ENCODE assay signal across 9 mouse cellular contexts in genomic region chr3:22745026-22745425, GRCm38 (mm10).
A peak's percentile ranks its signal among the peaks of the same experiment; 100 is the strongest.
DNase-seq lines count a peak whose midpoint lies in the region; ATAC-seq and TF ChIP-seq lines count a peak whose summit lies in the region.
"Had no signal": no experiment of that assay in that cellular context is flagged by ENCODE, and none has a peak within 500 bp of the region (broad histone marks: within the 10 kb centered on the region; RNA-seq: fewer than 3 reads in every experiment).

No protein-coding gene starts in this region.

- H3K36me3 ChIP-seq in midbrain, embryonic 14.5 days (ENCODE audit: control insufficient read depth, insufficient read depth, low read length), result no peaks in the 10 kb centered on the region
- H3K36me3 ChIP-seq in midbrain, embryonic 11.5 days (ENCODE audit: control insufficient read depth, insufficient read depth, low read length), result no peaks in the 10 kb centered on the region

- H3K4me3 ChIP-seq in gastrocnemius, adult 2 months, result no peak overlapping the region
- no peak overlapping the region for H3K4me3 ChIP-seq in midbrain, embryonic 14.5 days (replicated peaks; ENCODE audit: low read depth, low read length)
- no peak overlapping the region for H3K4me3 ChIP-seq in midbrain, embryonic 11.5 days (ENCODE audit: low read depth, low read length)

- intact Hi-C loops in gastrocnemius, adult 2 months (cut with DNase I), result no loop called here

- ATAC-seq in midbrain, embryonic 14.5 days (ENCODE audit: low FRiP score, low TSS enrichment), result peak; percentile 50
- ATAC-seq in midbrain, embryonic 11.5 days (ENCODE audit: low FRiP score), result no peak

- H3K9me3 ChIP-seq in midbrain, embryonic 14.5 days (ENCODE audit: control insufficient read depth, low read length), result no peaks in the 10 kb centered on the region
- no peaks in the 10 kb centered on the region for H3K9me3 ChIP-seq in midbrain, embryonic 11.5 days (ENCODE audit: control insufficient read depth, low read length)

- H3K4me2 ChIP-seq in midbrain, embryonic 14.5 days (ENCODE audit: low read length), result no peak overlapping the region
- H3K4me2 ChIP-seq in midbrain, embryonic 11.5 days, result no peak overlapping the region

- peak; percentile 41 for TF ChIP-seq CTCF in gastrocnemius, adult 2 months (IDR thresholded peaks at IDR 0.05)

- H3K27me3 ChIP-seq in midbrain, embryonic 14.5 days (ENCODE audit: control insufficient read depth, insufficient read depth, low read length), result no peaks in the 10 kb centered on the region
- no peaks in the 10 kb centered on the region for H3K27me3 ChIP-seq in midbrain, embryonic 11.5 days (ENCODE audit: control insufficient read depth, insufficient read depth, low read length)

- no peak overlapping the region for H3K27ac ChIP-seq in gastrocnemius, adult 2 months
- no peak overlapping the region for H3K27ac ChIP-seq in midbrain, embryonic 14.5 days (replicated peaks; ENCODE audit: low read depth, low read length)
- H3K27ac ChIP-seq in midbrain, embryonic 11.5 days (ENCODE audit: low read depth, low read length), result no peak overlapping the region

- H3K9ac ChIP-seq in midbrain, embryonic 14.5 days (replicated peaks; ENCODE audit: low read length), result no peak overlapping the region
- H3K9ac ChIP-seq in midbrain, embryonic 11.5 days (ENCODE audit: low read length), result no peak overlapping the region

- no peaks in the 10 kb centered on the region for H3K4me1 ChIP-seq in midbrain, embryonic 14.5 days (ENCODE audit: control insufficient read depth, insufficient read depth, low read length)
- H3K4me1 ChIP-seq in midbrain, embryonic 11.5 days (ENCODE audit: control insufficient read depth, insufficient read depth, low read length), result no peaks in the 10 kb centered on the region

- no peak for DNase-seq in gastrocnemius, adult 2 months
- DNase-seq in gastrocnemius, postnatal 10 days, result no peak
- DNase-seq in midbrain, embryonic 14.5 days, result peak; percentile 78
- DNase-seq in midbrain, embryonic 11.5 days (ENCODE audit: low spot score, missing footprints), result no peak
- DNase-seq in cerebellum, postnatal 14 days, result peak; percentile 8 to 44
- DNase-seq in adrenal gland, postnatal 14 days, result no peak
- DNase-seq in MN1 (ENCODE audit: low spot score), result no peak
- no peak for DNase-seq in urinary bladder, adult 2 months (ENCODE audit: low spot score)
- DNase-seq: lung, postnatal 10 days had no signal

Comparison
In these comparisons a context has a peak if more than half of its experiments do, and no peak if none do; other contexts are left out.
1. DNase-seq: peak in midbrain, embryonic 14.5 days (single experiment) and cerebellum, postnatal 14 days (2 of 2); none in gastrocnemius, adult 2 months (single experiment), gastrocnemius, postnatal 10 days (single experiment), midbrain, embryonic 11.5 days (single experiment), adrenal gland, postnatal 14 days (single experiment), MN1 (single experiment) and urinary bladder, adult 2 months (single experiment).